Mouse (Mus musculus) heart, adult 11 months (tissue): ENCODE data around the gene Tomm20l.
A peak's percentile ranks its signal among the peaks of the same experiment; 100 is the strongest.
"Not testable (repeated sequence)": the region's sequence is repeated elsewhere in the genome, so short reads cannot be mapped to it uniquely, and the experiment has no call there.

Experiments used
- DNase-seq: peaks from one replicate; pipeline ENCODE4 v3.0.0; 2022

Gene Tomm20l

GRCm38 (mm10) chr12:71111331-71111730 lies at the start of gene Tomm20l:
Tomm20l (plus strand) TSS chr12:71111428.
- peak; percentile 92 for DNase-seq

DNA sequence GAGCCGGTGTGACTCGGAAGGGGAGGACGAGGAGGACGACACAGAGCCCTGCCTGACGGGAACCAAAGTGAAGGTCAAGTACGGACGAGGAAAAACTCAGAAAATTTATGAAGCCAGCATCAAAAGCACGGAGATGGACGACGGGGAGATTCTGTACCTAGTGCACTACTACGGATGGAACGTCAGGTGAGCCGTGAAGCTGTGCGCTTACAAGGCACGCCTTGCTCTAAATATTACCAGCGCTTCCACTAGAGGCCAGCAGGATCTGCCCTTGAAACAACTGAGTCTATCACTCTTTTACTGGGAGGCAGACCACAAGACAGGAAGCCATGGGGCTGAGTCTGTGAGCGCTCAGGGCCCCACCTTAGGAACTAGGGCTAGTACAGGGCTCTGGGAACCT lies 41.4 kb upstream of the Tomm20l start:
- peak; percentile 83 for DNase-seq

DNA sequence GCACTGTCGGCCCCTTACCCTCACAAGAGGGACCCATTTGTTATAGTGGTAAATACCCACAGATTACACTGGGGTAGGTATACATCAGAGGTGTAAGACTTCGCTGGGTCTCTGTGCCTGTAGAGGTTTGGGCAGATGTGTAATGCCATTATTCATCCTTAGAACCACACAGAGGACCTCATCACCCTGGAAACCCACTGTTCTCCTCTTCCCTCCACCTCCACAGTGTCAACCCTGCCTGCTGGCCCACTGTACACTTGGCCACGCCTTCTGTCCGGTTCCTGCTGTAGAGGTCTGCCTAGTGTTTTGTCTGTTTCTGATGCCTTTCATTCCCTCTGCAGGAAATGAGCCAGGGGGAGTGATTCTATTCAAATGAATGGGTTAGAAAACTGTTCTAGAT lies 39.2 kb upstream of the Tomm20l start:
- peak; percentile 67 for DNase-seq

DNA sequence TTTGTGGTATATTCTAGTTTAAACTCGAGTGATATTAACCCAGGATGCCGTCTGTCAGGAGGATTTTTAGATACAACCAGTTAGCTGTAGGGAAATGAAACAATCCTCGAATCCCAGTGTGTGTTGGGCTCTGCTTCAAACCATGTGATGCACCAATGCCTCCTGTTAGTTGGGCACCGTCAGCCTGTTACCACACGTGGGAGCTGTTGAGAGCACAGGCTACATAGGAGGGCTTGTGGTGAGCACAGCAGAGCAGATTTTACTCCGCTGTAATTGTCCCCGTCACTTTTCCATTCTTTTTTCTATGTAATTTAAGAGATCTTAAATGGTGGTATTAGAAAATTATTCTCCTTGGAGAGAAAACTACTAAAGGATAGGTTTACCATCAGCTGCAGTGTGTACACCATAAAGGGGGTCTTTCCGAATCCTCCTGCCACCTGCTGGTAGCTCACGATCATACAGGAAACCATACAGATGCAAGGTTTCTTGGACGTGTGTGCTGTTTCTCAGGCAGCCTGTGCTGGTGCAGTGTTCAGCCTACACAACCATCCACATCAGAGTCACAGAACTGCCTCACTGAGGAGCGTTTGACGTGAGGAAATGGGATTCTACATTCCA lies 38.0 kb upstream of the Tomm20l start:
- DNase-seq = peak; percentile 70

- DNase-seq = peak; percentile 59
Observed at GRCm38 (mm10) chr12:71086331-71086730, 24.9 kb upstream of the Tomm20l start.

- not testable (repeated sequence) for DNase-seq
Observed at GRCm38 (mm10) chr12:71104275-71104674, 7.0 kb upstream of the Tomm20l start.

GRCm38 (mm10) chr12:71107216-71107771 lies 3.9 kb upstream of the Tomm20l start:
- DNase-seq = no peak

DNA sequence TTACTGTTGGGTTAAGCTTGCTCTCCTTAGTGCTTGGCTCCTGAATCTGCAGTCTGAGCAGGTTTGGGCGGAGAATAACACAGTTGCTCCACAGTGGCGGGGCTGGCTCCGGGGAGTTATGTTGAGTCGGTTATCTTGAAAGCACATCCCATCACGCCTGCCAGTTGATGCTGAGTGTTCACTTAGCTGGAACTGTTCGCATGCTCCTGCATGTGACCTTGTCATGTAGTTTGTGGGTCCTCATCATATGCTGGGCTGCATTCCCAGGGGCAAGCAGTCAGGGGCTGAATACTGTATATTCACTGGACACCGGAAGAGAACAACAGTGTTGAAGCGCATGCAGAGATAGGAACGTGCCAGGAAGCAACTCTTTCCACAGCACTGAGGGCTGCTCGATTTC lies 1.8 kb downstream of the Tomm20l start:
- no peak for DNase-seq

GRCm38 (mm10) chr12:71113675-71114288 lies 2.6 kb downstream of the Tomm20l start:
- DNase-seq = peak; percentile 91

DNA sequence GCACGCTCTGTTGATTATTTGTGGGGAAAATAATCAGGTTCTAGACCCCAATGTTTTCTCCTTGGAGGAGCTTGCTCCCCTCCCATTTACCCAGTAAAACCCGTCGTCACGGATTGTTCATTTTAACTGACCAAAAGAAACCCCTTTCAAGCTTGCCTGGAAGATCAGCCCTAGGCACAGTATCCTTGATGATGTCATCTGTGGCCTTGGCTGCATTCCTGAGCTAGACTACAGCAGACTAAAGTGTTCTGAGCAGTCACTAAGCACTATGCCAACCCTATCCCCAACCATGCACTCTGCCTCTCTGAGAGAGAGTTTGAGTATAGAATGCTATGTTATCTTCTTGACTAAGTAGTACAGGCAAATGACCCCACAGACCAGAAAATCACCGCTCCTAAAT lies 5.2 kb downstream of the Tomm20l start:
- DNase-seq = no peak

- DNase-seq = no peak
Observed at GRCm38 (mm10) chr12:71122731-71123130, 11.5 kb downstream of the Tomm20l start.

DNA sequence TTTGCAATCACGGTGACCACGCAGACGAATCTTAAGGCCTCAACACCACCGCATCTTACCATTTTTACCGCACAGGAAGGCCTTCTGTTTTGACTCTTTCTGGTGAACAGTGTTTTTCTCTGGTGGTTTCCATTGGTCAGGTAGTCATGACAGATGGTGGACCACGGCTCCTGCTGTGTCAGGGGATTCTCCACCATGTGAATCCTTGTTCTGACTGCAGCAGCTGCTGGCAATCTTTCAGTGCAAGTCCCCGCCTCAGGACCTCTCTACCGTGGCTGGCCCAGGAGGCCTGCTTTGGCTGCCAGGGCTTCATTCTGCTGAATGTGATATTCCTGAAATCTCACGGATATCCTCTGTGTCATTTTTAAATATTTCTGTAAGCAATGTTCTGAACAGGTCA lies 12.1 kb downstream of the Tomm20l start:
- no peak for DNase-seq

DNA sequence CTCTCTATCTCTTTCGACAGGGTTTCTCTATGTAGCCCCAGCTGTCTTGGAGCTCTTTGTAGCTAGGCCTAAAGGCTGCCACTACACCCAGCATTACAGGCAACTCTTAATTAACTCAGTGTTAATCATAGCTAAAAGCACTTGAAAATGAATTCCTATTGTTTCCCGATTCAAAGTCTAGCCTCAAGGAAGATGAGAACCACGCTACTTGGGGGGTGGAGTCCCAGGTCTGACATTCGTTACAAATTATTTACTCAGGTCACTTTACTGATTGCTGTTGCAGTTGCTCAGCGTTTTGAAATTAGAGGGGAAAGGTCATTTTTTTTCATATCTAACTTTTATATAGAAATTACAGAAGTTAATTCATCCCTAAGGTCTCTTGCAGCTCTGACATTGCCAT lies 24.4 kb downstream of the Tomm20l start:
- peak; percentile 64 for DNase-seq

DNA sequence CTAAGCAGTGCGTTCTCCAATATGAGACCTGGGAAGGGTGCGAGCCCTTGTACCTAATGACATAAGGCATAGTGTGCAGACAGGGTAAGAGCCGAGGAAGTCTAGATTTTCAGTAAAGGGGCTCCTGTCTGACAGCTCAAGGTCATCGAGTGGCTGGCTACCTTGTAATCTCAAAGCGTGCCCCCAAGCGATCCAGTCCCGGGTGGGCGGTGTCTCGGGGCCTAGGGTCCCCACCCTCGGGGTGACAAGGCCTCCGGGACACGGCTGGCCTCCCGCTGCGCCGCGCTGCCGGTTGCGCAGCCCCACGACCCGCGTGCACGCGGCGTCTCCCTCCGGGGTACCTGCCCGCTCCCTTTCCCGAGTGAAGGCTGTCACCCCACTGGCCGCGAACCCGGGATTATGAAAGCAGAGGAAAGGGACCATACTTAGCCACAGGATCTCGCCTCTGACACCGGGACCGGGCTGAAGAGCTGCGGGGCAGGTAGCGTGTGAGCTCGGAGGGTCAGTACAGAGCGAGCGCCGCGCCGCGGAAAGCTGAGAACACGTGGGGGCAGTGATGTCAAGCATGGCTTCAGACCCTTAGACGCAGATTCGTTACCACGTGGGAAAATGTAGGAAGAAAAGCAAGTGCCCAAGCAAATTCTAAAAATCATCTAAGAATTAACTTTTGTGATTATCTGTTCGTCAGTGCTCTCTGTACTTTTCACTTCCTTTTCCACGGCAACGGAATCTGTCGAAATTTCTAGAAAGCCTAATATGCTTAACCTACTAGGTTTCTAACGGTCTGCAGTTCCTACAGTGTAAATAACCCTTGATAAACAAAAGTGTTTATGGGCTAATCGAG lies 25.1 kb downstream of the Tomm20l start, which contains the start of the genes Timm9 and 2700049A03Rik:
TSS of gene Timm9 (minus strand) at position 555 of the 844 bp plus-strand sequence.
TSS of gene 2700049A03Rik (plus strand) at position 719 of the 844 bp plus-strand sequence.
- peak; percentile 98 for DNase-seq

- peak; percentile 98 for DNase-seq
Observed at GRCm38 (mm10) chr12:71136974-71137491, 25.8 kb downstream of the Tomm20l start.

GRCm38 (mm10) chr12:71137686-71138085 lies 26.5 kb downstream of the Tomm20l start:
- DNase-seq = no peak

DNA sequence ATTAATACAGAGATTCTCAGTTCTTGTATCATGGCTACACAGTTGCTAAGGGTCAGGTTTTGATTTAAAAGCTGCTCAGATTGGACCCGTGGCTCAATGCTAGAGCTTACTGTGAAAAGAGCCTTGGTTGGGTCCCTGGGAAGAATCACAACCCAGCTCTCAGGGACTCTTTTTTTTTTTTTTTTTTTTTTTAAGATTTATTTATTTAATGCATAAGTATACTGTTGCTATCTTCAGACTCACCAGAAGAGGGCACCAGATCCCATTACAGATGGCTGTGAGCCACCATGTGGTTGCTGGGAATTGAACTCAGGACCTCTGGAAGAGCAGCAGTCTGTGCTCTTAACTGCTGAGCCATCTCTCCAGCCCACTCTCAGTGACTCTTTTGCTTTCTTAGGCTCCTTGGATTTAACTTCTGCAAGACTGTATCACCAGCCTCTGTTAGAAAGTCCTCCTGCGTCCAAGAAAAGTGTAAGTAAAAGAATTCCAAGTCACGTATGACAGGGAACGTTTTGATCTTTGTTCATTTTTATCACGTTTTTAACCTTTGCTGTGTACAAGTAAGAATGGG lies 28.1 kb downstream of the Tomm20l start:
- DNase-seq = no peak

DNA sequence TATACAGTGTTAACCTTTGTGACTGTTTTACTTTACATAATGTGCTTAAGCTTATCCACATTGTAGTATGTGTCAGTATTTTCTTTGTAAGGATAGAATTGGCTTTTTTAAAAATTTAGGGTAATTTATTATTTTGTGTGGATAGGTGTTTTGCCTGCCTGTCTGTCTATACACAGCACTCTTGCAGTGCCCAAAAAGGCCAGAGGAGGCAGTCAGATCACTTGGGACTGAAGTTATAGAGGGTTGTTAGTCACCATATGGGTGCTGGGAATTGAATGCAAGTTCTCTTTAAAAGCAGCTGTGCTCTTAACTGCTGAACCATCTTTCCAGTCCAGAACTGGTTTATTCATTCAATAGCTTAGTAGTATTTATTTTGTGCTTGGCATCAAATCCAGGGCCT lies 30.0 kb downstream of the Tomm20l start:
- no peak for DNase-seq

- DNase-seq = no peak
Observed at GRCm38 (mm10) chr12:71147641-71148040, 36.4 kb downstream of the Tomm20l start.

- DNase-seq = no peak
Observed at GRCm38 (mm10) chr12:71148801-71149200, 37.6 kb downstream of the Tomm20l start.

GRCm38 (mm10) chr12:71149456-71149855 lies 38.2 kb downstream of the Tomm20l start:
- no peak for DNase-seq

DNA sequence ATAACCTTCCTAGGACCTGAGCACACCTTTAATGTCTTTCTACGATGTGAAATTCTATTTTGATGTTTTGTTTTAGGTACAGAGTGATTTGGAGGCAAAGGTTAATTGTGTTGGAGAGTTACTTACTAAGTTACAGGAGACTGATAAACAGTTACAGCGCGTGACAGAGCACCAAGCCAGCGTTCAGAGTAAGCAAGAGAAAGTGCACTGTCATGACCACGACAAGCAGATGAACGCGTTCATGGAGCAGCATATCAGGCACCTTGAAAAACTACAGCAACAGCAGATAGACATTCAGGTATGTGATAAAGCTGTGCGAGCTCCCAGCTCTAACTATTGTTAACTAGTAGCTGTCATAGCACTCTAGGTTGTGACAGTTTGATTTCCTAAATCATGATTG lies 38.9 kb downstream of the Tomm20l start:
- no peak for DNase-seq

DNA sequence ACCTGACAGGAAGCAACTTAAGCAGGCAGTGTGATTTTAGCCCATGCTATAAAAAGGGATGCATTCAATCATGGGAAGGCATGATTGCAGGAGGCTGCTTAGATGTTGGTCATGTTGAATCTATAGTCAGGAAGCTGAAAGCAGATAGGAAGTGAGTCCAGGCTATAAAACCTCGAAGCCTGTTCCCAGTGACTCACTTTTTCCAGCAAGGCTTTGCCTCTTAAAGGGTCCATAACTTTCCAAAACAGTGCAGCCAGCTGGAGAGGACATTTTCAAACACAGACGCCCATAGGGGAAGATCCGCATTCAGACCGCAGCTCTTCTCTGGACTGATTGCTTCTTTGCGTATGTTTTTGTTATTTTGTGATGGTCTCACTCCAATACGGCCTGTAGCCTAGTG lies 43.8 kb downstream of the Tomm20l start:
- DNase-seq = peak; percentile 53
